Mouse (Mus musculus) ovary, postnatal 14 days (tissue): ENCODE results near the gene Gm17334.

Source experiments
- DNase-seq: peaks from one replicate; pipeline ENCODE4 v3.0.0; 2022; ENCODE audit warnings: low spot score

Gm17334 gene

DNA sequence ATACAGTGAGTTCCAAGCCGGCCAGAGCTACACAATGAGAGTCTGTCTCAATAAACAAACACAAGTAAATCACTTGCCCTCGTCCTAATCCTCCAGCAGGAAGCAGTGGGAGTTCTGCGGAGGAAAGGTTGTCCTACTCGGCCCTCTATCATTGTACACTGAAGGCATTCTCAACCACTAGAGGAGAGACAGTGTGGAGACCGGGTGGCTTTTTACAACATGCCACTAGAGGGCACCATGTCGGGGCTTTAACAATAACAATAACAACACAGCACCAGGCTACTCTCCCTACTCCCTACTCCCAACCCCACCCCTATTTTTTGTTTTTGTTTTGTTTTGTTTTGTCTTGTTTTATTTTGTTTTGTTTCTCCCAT lies 35.4 kb downstream of the Gm17334 start:
- peak; percentile 45 for DNase-seq

DNA sequence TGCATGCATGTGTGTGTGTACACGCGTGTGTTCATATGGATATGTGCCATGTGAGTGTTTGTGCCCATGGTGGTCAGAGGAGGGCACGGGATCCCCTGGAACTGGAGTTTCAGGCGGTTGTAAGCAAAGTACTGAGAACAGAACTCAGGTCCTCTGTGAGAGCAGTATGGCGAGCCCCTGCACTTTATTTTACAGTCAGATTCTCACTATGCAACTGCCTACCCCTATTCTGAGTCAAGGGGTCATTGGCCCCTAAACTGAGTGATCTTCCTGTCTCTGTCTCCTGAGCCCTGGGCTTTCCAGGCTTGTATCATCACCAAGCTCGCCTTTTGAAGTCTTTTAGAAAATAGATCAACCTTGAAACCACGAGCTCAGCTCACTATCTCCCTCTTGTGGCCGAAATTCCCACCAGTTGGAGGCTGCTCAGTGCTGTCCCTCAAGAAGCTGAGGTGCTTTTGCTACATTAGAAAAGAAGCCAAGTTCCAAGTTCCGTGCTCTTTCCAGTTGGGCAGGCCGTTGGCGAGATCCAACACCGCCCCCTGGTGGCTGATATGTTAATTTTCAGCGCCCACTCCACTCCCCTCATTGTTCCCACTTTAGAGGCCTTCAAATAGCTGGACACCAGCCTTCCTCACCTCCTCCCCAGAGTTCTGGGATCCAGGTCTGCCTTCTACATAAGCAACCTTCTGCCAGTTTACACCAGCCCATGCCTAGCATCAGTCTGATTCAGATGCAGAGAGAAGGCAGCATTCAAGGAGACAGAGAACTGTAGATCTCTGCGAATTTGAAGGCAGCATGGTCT lies 36.0 kb downstream of the Gm17334 start:
- peak; percentile 82 for DNase-seq

DNA sequence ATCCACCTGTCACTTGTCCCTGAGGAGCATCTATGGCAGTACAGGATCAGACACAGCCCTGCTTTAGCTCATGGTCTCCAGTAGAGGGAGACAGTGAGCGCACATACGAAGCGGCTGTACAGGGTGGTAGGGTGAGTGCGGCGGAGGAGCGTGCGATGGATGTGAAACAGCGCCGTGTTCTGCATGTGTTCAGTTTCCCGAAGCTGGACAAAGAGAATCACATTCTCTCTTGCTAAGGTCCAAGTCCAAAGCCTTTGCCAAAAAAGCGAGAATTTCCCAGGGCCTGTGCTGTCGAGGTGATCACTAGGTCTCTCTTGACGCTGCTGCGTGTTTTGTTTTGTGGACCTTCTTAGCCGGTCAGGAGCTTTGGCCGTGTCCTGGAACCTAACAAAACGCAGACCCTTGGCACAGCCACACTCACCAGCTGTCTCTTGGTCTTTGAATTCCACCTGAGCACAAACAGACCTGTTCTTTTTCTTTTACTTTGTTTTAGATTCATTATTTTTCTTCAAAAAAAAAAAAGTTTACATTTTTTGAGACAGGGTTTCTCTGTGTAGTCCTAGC lies 37.2 kb downstream of the Gm17334 start:
- DNase-seq, result peak; percentile 52

DNA sequence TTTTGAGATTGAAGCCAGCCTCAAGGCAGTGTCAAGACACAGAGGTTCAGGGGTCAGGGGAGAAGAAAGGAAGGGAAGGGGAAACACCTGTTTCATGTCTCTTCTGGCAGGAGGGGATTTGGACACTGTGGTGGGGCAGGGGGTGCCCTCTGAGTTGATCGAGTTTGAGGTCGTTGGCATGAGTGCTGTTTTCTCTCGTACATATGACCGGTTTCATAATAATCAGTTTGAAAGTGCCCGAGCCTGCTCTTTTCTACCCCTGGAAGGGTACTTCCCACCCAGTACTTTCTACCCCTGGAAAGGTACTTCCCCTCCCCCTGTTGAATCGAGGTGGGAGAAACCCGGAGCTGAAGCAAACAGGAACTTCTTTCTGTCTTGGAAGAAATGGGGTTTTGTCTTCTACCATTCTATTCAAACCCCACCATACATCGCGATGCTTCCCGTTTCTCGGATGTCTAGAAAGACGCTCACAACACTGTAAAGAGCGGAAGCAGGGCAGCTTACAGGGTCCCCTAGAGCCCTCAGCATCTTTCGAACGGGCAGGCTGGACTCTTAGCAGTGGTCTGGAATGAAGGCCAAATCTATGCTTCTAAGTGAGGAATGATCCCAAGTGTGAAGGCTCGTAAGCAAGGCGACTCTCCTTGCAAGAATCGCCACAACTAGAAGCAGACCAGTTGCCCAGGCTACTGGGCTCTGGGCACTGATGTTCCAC lies 37.9 kb downstream of the Gm17334 start:
- no peak for DNase-seq

DNA sequence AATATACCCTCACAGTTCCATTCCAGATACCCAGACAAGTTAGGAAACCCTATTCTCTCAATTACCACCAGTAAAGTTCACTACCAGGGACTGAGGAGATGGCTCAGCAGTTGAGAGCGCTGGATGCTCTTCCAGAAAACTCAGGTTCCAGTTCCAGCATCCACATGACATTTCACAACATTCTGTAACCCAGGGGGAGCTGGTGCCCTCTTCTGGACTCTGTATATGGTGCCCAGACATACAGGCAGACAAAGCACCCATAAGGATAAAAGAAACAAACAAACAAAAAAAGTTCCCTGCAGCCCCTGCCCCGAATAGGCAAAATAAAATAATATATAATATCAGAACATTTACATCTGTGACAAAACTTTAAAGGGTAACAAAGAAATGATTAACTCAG lies 38.6 kb downstream of the Gm17334 start:
- DNase-seq, result no peak

DNA sequence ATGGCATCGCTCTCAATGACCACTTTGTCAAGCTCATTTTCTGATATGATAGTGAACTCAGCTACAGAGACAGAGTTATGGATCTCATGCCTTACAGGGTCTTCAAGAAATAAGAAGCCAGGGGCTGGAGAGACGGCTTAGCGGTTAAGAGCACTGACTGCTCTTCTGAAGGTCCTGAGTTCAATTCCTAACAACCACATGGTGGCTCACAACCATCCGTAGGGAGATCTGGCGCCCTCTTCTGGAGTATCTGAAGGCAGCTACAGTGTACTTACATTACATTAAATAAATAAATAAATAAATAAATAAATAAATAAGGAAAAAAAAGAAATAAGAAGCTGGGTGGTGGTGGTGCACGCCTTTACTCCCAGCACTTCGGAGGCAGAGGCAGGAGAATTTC lies 39.2 kb downstream of the Gm17334 start:
- no peak for DNase-seq

DNA sequence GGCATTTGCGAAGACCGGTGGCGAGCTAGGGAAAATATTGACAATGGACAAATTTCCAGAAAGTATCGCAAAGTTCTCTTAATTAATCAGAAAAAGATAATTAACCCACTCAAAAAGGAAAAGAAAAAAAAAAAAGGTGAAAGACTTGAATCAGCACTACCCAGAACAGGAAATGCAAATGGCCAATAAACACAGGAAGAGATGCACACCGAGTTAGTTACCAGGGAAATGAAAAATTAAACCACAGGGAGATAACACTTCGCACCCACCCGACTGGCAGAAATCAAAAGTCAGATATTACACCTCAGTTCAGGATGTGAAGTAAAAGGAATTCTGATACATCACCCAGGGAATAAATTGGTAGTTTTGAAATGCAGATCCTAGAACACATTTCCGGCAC lies 40.7 kb downstream of the Gm17334 start:
- DNase-seq, result no peak

DNA sequence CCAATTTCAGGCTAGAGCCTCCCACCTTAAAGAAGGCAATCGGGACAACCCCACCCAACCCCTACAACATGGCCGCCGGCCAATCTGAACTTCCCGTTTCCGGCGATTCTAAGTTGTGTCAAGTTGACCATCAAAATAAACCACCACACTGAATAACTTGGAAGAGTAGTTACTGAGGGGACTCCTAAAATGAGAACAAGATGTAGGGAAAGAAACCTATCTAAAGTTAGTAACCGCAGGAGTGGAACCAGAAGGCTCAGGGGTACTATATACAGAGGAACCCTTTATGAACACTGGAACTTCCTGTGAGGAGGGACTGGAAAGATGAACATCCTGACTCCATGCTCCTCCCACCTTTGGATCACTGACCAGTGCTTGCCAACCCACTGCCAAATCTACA lies 41.5 kb downstream of the Gm17334 start:
- no peak for DNase-seq
